Mouse (Mus musculus) heart, adult 18-20 months (tissue): ENCODE measurements around the gene Pex14. TPM values are rescaled to one million over a fixed set of nuclear protein-coding genes. Genes with fewer than 3 reads are reported as not detected.
"Not testable (repeated sequence)": the region's sequence is repeated elsewhere in the genome, so short reads cannot be mapped to it uniquely, and the experiment has no call there.

Source experiments
- DNase-seq, 2 experiments: peaks; one replicate each; pipeline ENCODE4 v3.0.0; 2021 to 2022; ENCODE audit warnings: mixed read lengths in 1 of 2
- long read RNA-seq, 2 experiments: library from polyadenylated mRNA; stranded (forward); transcript quantifications; one replicate each; pipeline ENCODE4 v2.0.0; 2021
- total RNA-seq, 2 experiments: library from RNA; stranded (reverse); gene quantifications; 2 replicates each; pipeline ENCODE4 v1.2.3; 2021

The Pex14 gene
- total RNA-seq = 10 to 100 TPM; 21.2 to 22.6 TPM
- long read RNA-seq, experiment 1, transcript Pex14-201 (9 exons, 2,006 nt) = major isoform, 57 of 68 reads
- long read RNA-seq, experiment 1, partial matches to known transcripts = 2 of 68 reads
- long read RNA-seq, experiment 1, other reads (novel, unspliced or antisense) = 9 of 68 reads
- long read RNA-seq, experiment 2, transcript Pex14-201 (9 exons, 2,006 nt) = major isoform, 20 of 27 reads
- long read RNA-seq, experiment 2, partial matches to known transcripts = 0 of 27 reads
- long read RNA-seq, experiment 2, other reads (novel, unspliced or antisense) = 7 of 27 reads

GRCm38 (mm10) chr4:149099369-149100017 is at the start of gene Pex14:
Pex14 (minus strand) TSS chr4:149099876.
- peak; percentile 94 to 96 for DNase-seq

- no peak for DNase-seq
Observed at GRCm38 (mm10) chr4:149149196-149149595, 49.5 kb upstream of the Pex14 start.

- no peak for DNase-seq
Observed at GRCm38 (mm10) chr4:149148084-149148483, 48.4 kb upstream of the Pex14 start.

- DNase-seq = no peak
Observed at GRCm38 (mm10) chr4:149147528-149147927, 47.9 kb upstream of the Pex14 start.

- no peak for DNase-seq
Observed at GRCm38 (mm10) chr4:149145151-149145550, 45.5 kb upstream of the Pex14 start.

- DNase-seq = peak; percentile 83 to 89
Observed at GRCm38 (mm10) chr4:149144459-149144858, 44.8 kb upstream of the Pex14 start.

- DNase-seq = no peak
Observed at GRCm38 (mm10) chr4:149143594-149143993, 43.9 kb upstream of the Pex14 start.

- no peak for DNase-seq
Observed at GRCm38 (mm10) chr4:149138515-149138914, 38.8 kb upstream of the Pex14 start.

- DNase-seq = peak; percentile 90 to 96
Observed at GRCm38 (mm10) chr4:149136982-149137770, 37.5 kb upstream of the Pex14 start, which contains the start of gene Cenps. Cenps (minus strand) TSS chr4:149137629.

GRCm38 (mm10) chr4:149136116-149136850 is 36.6 kb upstream of the Pex14 start:
- DNase-seq = no peak

- no peak for DNase-seq
Observed at GRCm38 (mm10) chr4:149133395-149133794, 33.7 kb upstream of the Pex14 start.

GRCm38 (mm10) chr4:149131789-149132565 is 32.3 kb upstream of the Pex14 start:
- DNase-seq = no peak

GRCm38 (mm10) chr4:149131021-149131752 is 31.5 kb upstream of the Pex14 start:
- no peak for DNase-seq

GRCm38 (mm10) chr4:149128467-149128866 is 28.8 kb upstream of the Pex14 start:
- DNase-seq = no peak

- no peak for DNase-seq
Observed at GRCm38 (mm10) chr4:149126663-149127062, 27.0 kb upstream of the Pex14 start, which contains the start of gene Cort. Cort (minus strand) TSS chr4:149126763.

- no peak for DNase-seq
Observed at GRCm38 (mm10) chr4:149126115-149126509, 26.4 kb upstream of the Pex14 start.

GRCm38 (mm10) chr4:149125341-149126114 is 25.9 kb upstream of the Pex14 start:
- no peak for DNase-seq

- no peak for DNase-seq
Observed at GRCm38 (mm10) chr4:149123432-149123831, 23.8 kb upstream of the Pex14 start.

- DNase-seq = not testable (repeated sequence)
Observed at GRCm38 (mm10) chr4:149119978-149120562, 20.4 kb upstream of the Pex14 start.
